Mouse (Mus musculus) myocyte (in vitro differentiated cells): ENCODE data around the gene Hdac1. TPM values are rescaled to one million over a fixed set of nuclear protein-coding genes. Genes with fewer than 3 reads are reported as not detected.

Source experiments
- H3K27me3 ChIP-seq: one replicate; pipeline ENCODE4 v1.6.1; 2011; ENCODE audit not compliant: control insufficient read depth, insufficient read depth, insufficient read length
- H3K36me3 ChIP-seq: one replicate; pipeline ENCODE4 v1.6.1; 2011; ENCODE audit not compliant: control insufficient read depth, insufficient read depth
- H3K4me2 ChIP-seq: one replicate; pipeline ENCODE4 v1.6.1; 2011; ENCODE audit warnings: low read depth, control low read depth
- H3K4me3 ChIP-seq: one replicate; pipeline ENCODE4 v1.5.1; 2011; ENCODE audit warnings: mild to moderate bottlenecking, control low read depth, moderate library complexity
- H3K79me2 ChIP-seq: one replicate; pipeline ENCODE4 v1.6.1; 2011; ENCODE audit not compliant: control insufficient read depth, insufficient read depth
- H3ac ChIP-seq: one replicate; pipeline ENCODE4 v1.6.1; 2011; ENCODE audit not compliant: control insufficient read depth, insufficient read length
- CEBPB ChIP-seq: IDR thresholded peaks from 2 replicates; pipeline ENCODE4 v1.6.1; 2011; ENCODE audit warnings: mild to moderate bottlenecking, moderate library complexity; ENCODE audit not compliant: poor library complexity, insufficient read depth, severe bottlenecking
- E2F4 ChIP-seq: IDR thresholded peaks from one replicate; pipeline ENCODE4 v1.6.1; 2011; ENCODE audit warnings: mild to moderate bottlenecking, control low read depth, moderate library complexity; ENCODE audit not compliant: insufficient read depth
- MAX ChIP-seq: IDR thresholded peaks from one replicate; pipeline ENCODE4 v1.6.1; 2011; ENCODE audit warnings: low read depth, mild to moderate bottlenecking, control low read depth
- MYOD1 ChIP-seq, 3 experiments: IDR thresholded peaks; one replicate each; pipeline ENCODE4 v1.6.1; 2011; ENCODE audit warnings: control low read depth in 2 of 3, low read depth in 2 of 3, mild to moderate bottlenecking in 2 of 3, moderate library complexity in 1 of 3; ENCODE audit not compliant: insufficient read length in 2 of 3, control insufficient read depth in 1 of 3
- MYOG ChIP-seq, 3 experiments: IDR thresholded peaks; one replicate each; pipeline ENCODE4 v1.6.1; 2011; ENCODE audit warnings: control low read depth in 2 of 3, low read depth in 2 of 3, mild to moderate bottlenecking in 2 of 3; ENCODE audit not compliant: insufficient read length in 2 of 3, control insufficient read depth in 1 of 3, insufficient read depth in 1 of 3
- POLR2A ChIP-seq: IDR thresholded peaks from one replicate; pipeline ENCODE4 v1.6.1; 2011; ENCODE audit warnings: low read depth, mild to moderate bottlenecking, control low read depth, moderate library complexity; ENCODE audit not compliant: insufficient read length
- POLR2AphosphoS2 ChIP-seq: IDR thresholded peaks from one replicate; pipeline ENCODE4 v1.6.1; 2011; ENCODE audit warnings: low read depth, control low read depth; ENCODE audit not compliant: insufficient read length
- REST ChIP-seq: IDR thresholded peaks from one replicate; pipeline ENCODE4 v1.6.1; 2011; ENCODE audit warnings: mild to moderate bottlenecking, control low read depth, moderate library complexity; ENCODE audit not compliant: insufficient read depth, insufficient read length
- SRF ChIP-seq: IDR thresholded peaks from one replicate; pipeline ENCODE4 v1.6.1; 2011; ENCODE audit warnings: low read depth; ENCODE audit not compliant: control insufficient read depth, insufficient read length
- TCF12 ChIP-seq: IDR thresholded peaks from one replicate; pipeline ENCODE4 v1.6.1; 2011; ENCODE audit warnings: mild to moderate bottlenecking, control low read depth; ENCODE audit not compliant: poor library complexity, insufficient read depth, severe bottlenecking
- TCF3 ChIP-seq: IDR thresholded peaks from one replicate; pipeline ENCODE4 v1.6.1; 2011; ENCODE audit warnings: low read depth, control low read depth; ENCODE audit not compliant: insufficient read length
- USF1 ChIP-seq: IDR thresholded peaks from one replicate; pipeline ENCODE4 v1.6.1; 2011; ENCODE audit warnings: low read depth, mild to moderate bottlenecking, control low read depth, moderate library complexity
- polyA plus RNA-seq: library from polyadenylated mRNA; unstranded; fragments of >200 nt; fragmentation: generic; extraction: Trizol; gene quantifications from one replicate; pipeline ENCODE4 v1.2.1, GENCODE M21; 2012; ENCODE audit warnings: missing spikeins

Hdac1 gene
- polyA plus RNA-seq, 1 experiment: 50.4 TPM

DNA sequence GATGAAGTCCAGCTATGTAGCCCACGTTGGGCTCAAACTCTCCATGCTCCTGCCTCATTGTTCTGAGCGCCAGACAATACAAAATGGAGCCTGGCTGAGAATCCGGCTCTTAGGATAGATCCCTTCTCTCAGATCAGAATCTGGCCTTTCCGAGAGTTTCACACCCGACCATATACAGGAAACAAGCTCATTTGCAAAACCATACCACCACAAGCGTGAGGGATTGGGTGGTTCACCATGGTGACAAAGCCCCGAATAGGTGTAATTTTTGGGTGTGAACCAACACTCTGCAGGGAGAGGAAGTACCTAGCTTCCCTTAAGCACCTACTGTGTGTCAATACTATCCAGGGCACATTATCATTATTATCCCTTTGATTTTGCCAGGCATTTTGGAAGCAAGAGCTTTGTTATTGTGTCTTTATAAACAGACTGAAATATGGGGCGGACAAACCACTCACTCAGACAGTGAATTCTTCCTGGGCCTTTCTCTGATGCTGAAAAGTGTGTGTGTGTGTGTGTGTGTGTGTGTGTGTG lies 29.1 kb upstream of the Hdac1 start:
- no peaks in the 10 kb centered on the region for H3K79me2 ChIP-seq
- H3ac ChIP-seq: no peak overlapping the region
- H3K4me2 ChIP-seq: no peak overlapping the region
- H3K36me3 ChIP-seq: no peaks in the 10 kb centered on the region
- no peak for TF ChIP-seq REST
- TF ChIP-seq POLR2AphosphoS2: no peak
- TF ChIP-seq MAX: no peak
- TF ChIP-seq POLR2A: no peak
- H3K4me3 ChIP-seq: no peak overlapping the region
- no peaks in the 10 kb centered on the region for H3K27me3 ChIP-seq

DNA sequence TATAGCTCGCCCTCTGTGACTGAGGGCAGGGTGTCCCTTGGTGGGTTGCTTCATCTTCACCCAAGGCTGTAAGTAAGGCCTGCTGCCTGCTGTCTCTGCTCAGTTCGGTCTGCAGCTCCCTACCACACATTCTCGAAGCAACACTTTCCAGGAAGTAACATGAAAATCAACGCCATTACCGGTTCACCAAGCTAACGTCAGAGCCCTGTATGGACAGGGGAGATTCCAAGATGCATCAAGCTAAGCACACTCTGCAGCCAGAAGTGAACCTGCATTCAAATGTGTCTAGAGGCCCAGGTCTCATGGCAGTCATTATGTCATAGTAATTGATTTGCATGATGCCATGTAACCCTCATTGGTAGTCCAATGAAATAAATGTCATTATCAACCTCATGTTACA lies 27.5 kb upstream of the Hdac1 start:
- TF ChIP-seq MYOG (IDR thresholded peaks at IDR 0.05; ENCODE audit: control insufficient read depth in 1 of 3, insufficient read depth in 1 of 3, insufficient read length in 2 of 3, low read depth in 2 of 3): no peak
- TF ChIP-seq E2F4: no peak
- no peak for TF ChIP-seq POLR2AphosphoS2
- no peak for TF ChIP-seq MYOD1 (IDR thresholded peaks at IDR 0.05; ENCODE audit: control insufficient read depth in 1 of 3, insufficient read length in 2 of 3, low read depth in 2 of 3)
- no peak for TF ChIP-seq POLR2A
- TF ChIP-seq SRF: no peak
- no peak for TF ChIP-seq USF1
- TF ChIP-seq CEBPB: no peak
- no peak for TF ChIP-seq REST
- TF ChIP-seq TCF3: no peak
- no peak for TF ChIP-seq TCF12
- no peak for TF ChIP-seq MAX
- Histone ChIP-seq H3K79me2 (no peaks in the 10 kb centered on the region), H3K36me3 (no peaks in the 10 kb centered on the region), H3K4me2 (no peak overlapping the region), H3K4me3 (no peak overlapping the region), H3ac (no peak overlapping the region), H3K27me3 (no peaks in the 10 kb centered on the region)

DNA sequence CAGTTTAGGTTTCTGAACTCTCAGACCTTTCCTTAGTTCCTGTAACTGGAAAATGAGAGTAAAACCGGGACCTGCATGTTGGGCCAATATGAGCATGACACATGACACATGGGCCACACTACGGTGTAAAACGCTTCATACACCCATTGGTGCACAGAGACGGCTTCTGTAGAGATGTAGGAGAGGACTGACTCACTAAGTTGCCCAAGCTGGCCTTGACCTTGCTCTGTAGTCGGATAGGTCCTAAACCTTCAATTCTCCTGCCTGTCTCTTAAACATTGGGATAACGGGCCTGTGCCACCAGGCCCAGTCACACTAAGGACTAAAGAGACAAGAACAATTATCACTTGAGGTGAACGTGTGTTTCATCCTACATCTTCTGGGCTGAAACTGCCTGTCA lies 25.9 kb upstream of the Hdac1 start:
- Histone ChIP-seq H3ac (no peak overlapping the region), H3K4me3 (no peak overlapping the region), H3K79me2 (no peaks in the 10 kb centered on the region), H3K36me3 (no peaks in the 10 kb centered on the region), H3K27me3 (no peaks in the 10 kb centered on the region), H3K4me2 (no peak overlapping the region)
- TF ChIP-seq TCF3: no peak
- TF ChIP-seq SRF: no peak
- no peak for TF ChIP-seq POLR2AphosphoS2
- no peak for TF ChIP-seq USF1
- no peak for TF ChIP-seq REST
- no peak for TF ChIP-seq POLR2A
- no peak for TF ChIP-seq MAX
- no peak for TF ChIP-seq CEBPB
- TF ChIP-seq TCF12: no peak
- TF ChIP-seq MYOG (IDR thresholded peaks at IDR 0.05; ENCODE audit: control insufficient read depth in 1 of 3, insufficient read depth in 1 of 3, insufficient read length in 2 of 3, low read depth in 2 of 3): no peak
- no peak for TF ChIP-seq MYOD1 (IDR thresholded peaks at IDR 0.05; ENCODE audit: control insufficient read depth in 1 of 3, insufficient read length in 2 of 3, low read depth in 2 of 3)
- TF ChIP-seq E2F4: no peak

DNA sequence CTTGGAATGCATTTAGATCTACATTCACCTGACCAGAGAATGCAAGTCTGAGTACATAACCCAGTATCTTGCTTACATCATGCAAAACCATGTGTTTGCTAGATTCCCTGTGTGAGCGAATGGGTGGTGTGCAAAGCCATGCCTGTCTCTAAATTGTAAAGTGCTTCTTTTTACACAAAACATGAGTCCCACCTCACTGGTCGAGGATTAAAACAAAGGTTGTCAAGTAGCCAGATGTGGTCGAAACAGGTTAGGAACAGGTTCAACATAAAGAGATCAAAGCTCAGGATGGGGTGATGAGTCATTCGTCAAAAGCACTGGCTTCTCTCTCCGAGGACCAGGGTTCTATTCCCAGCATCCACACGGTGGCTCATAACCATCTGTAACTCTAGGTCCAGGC lies 22.6 kb upstream of the Hdac1 start:
- no peaks in the 10 kb centered on the region for H3K79me2 ChIP-seq
- no peak overlapping the region for H3ac ChIP-seq
- H3K27me3 ChIP-seq: no peaks in the 10 kb centered on the region
- no peak overlapping the region for H3K4me2 ChIP-seq
- H3K4me3 ChIP-seq: no peak overlapping the region
- TF ChIP-seq MYOG (IDR thresholded peaks at IDR 0.05; ENCODE audit: control insufficient read depth in 1 of 3, insufficient read depth in 1 of 3, insufficient read length in 2 of 3, low read depth in 2 of 3): no peak
- no peak for TF ChIP-seq SRF
- TF ChIP-seq MAX: no peak
- TF ChIP-seq MYOD1 (IDR thresholded peaks at IDR 0.05; ENCODE audit: control insufficient read depth in 1 of 3, insufficient read length in 2 of 3, low read depth in 2 of 3): no peak
- no peak for TF ChIP-seq POLR2A
- TF ChIP-seq TCF3: no peak
- no peak for TF ChIP-seq REST
- no peak for TF ChIP-seq CEBPB
- TF ChIP-seq USF1: no peak
- no peak for TF ChIP-seq E2F4
- TF ChIP-seq POLR2AphosphoS2: no peak
- no peak for TF ChIP-seq TCF12
- no peaks in the 10 kb centered on the region for H3K36me3 ChIP-seq

DNA sequence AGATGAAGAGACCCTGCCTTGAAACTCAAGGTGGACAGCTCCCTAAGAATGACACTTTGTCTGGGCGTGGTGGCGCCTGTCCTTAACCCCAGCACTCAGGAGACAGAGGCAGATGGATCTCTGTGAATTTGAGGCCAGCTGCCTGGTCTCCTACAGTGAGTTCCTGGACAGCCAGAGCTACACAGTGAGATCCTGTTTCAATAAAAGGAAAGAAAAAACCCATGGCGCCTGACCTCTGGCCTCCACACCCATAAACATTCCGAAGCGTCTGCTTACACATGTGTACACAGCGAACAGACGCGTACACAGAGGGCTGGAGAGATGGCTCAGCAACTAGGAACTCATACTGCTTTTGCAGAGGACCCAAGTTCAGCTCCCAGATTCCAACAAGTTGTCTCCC lies 21.2 kb upstream of the Hdac1 start:
- TF ChIP-seq MYOD1 (IDR thresholded peaks at IDR 0.05; ENCODE audit: control insufficient read depth in 1 of 3, insufficient read length in 2 of 3, low read depth in 2 of 3): no peak
- no peak for TF ChIP-seq USF1
- no peak overlapping the region for H3K4me2 ChIP-seq
- no peak overlapping the region for H3ac ChIP-seq
- no peaks in the 10 kb centered on the region for H3K79me2 ChIP-seq
- no peaks in the 10 kb centered on the region for H3K36me3 ChIP-seq
- H3K4me3 ChIP-seq: no peak overlapping the region
- H3K27me3 ChIP-seq: no peaks in the 10 kb centered on the region
